Mouse (Mus musculus) activated CD4-positive, CD25-positive, alpha-beta regulatory T cell, adult 9 weeks (primary cell): Measurements from ENCODE around the gene Taf1d. TPM values are rescaled to one million over a fixed set of nuclear protein-coding genes. Genes with fewer than 3 reads are reported as not detected.

Experiments used
- polyA plus RNA-seq: library from polyadenylated mRNA; unstranded; fragments of 100-300 nt; shearing (Covaris generic); gene quantifications from one replicate; pipeline ENCODE4 v1.2.1, GENCODE M21; 2017

Gene Taf1d
- polyA plus RNA-seq, result 78.7 TPM

DNA sequence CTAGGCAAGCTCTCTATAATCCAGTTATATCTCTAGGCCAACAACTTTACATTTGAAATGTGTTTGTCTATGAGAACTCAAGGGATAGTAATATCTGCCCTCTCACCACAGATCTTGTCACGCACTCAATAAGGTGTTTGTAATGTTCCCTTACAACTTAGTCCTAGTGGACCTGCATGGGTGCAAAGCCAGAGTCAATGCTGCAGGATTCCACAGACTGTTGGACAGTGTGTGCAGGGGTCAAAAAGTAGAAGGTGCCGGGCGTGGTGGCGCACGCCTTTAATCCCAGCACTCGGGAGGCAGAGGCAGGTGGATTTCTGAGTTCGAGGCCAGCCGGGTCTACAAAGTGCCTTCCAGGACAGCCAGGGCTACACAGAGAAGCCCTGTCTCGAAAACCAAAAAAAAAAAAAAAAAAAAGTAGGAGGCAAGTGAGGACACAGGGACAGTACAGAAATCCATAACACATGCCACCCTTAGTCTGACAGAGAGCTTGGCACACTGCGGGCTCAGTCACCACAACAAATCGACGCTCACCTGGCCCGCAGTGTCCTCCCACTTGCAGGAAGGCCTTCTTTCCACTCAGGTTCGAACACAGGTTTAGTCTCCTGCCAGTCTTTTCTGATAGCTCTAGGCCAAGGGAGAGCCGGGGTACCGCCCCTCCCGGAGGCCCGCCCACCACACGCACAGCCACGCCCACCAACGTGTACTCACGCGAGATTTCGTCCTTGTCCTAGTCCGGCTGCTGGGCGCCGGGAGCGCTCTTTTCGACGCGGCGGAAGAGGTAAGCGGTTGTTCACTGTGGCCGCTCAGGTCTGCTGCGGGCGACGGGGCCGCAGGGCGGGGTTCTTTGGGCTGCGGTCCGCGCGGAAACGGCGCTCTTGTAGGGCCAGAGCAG, at the start of gene Taf1d:
TSS of gene Taf1d (plus strand) at position 712 of the 895 bp plus-strand sequence.

DNA sequence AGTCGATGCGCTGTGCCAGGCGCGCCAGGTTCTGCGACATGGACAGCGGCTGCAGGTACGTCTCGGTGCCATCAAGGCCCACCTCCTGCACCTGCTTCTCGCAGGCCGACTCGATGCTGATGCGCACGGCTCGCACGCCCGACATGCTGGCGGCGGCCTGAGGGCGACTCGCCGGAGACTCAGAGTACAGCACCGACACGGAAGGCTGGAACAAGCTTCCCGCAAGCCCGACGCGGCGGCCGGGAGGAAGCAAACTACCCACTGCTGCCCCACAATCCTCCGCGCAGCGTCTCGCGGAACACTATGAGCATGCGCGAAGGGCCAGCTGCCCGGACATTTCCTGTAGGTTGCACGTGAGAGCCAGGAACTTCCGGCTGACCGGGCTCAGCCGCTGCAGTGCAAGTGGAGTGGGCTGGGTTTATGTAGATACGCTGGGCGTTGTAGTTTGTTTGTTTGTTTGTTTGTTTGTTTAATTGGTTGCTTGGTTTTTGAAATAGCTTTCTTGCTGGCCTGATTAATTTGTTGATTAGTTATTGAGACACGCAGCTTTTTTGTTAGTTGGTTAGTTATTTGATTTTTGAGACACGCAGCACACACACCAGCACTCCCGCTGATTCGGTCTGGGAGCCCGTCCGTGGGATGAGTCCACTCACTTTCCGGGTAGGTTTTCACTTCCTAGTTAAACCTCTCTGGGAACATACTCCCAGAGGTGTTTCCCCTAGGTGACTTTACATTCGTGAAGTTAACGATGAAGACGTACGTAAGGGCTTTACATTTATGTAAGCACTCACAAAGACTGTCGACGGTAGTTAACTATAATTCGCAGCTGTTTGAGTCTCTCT, 26.1 kb upstream of the Taf1d start, which contains the start of gene Med17:
TSS of gene Med17 (minus strand) at position 283 of the 842 bp plus-strand sequence.

DNA sequence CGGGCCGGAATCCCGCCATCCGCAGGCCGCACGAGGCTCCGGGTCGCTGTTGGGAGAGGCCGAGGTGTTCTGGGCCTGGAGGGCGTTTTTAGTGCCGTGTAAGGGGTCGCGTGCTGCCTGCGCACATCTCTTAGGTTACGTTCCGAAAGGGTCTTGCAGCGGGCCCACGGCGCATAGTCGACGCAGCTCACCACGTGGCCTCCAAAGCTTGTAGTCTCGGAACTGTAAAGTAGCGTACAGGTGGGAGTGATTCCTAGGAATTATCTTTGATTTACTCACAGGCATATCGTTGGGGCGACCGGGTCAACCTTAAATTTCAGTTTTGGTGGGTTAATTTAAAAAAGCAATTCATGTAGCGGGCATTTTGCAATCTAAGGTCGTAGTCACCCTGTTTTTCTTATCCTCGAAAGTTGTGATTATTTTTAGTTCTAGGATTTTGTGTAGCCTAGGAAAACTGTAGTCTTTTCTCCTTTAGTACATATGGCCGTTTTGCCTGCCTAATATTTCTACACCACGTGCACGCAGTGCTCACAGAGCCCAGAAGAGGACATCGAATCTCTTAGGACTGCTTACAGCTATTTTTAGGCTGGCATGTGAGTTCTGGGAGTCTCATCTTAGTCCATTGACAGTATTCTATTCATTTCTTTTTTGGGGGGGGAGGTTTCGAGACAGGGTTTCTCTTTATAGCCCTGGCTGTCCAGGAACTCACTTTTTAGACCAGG, 545 bp downstream of the Taf1d start, which contains the start of gene 4931406C07Rik:
TSS of gene 4931406C07Rik (minus strand) at position 51 of the 722 bp plus-strand sequence.

DNA sequence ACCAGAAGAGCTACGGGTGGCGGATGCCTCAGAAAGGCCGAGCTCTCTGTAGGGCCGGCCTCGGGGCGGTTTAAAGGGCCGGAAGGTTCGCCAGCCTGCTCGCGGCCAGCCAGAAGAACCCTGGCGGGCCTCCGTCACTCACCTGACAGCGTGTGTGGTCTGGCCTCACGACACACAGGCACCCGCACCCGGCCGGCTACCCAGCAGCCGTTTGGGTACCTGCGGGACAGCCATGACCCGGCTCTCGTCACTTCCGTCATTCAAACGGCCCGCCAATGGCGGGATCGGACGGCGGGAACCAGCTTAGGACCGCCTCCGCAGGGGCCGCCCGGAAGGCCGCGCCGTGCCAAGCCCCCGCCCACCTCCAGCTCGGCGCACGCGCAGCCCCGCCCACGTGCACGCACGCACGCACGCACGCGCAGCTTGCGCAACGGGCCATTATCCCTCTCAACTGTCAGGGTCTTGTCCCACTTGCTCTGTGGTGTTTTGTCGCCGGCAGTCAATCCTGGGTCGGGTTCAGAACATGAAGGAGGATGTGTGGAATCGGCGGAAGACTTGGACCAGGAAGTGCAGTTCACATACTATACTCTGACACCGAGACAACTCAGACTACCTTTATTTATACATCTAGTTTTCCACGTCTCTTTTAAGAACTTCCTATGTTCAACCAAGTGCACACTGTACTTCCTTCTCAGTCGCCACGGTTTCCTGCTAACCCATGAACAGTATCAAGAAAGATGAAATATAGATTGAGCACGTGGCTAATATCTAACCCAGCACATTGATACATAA, 51.7 kb downstream of the Taf1d start, which contains the start of gene Cep295:
TSS of gene Cep295 (minus strand) at position 305 of the 792 bp plus-strand sequence.

Other genes starting within 250 kb of the Taf1d start
- not detected for gene Hephl1, start 194.1 kb upstream of the Taf1d start, polyA plus RNA-seq
- not detected for gene Vstm5, start 67.2 kb upstream of the Taf1d start, polyA plus RNA-seq
- gene Med17, start 26.3 kb upstream of the Taf1d start, polyA plus RNA-seq, result 68.9 TPM
- gene 4931406C07Rik, start 234 bp downstream of the Taf1d start, polyA plus RNA-seq, result 4.9 TPM
- 28.6 TPM for gene Cep295, start 51.6 kb downstream of the Taf1d start, polyA plus RNA-seq
- gene Smco4, start 187.2 kb downstream of the Taf1d start, polyA plus RNA-seq, result 36.7 TPM